Mouse (Mus musculus) central nervous system, embryonic 14 days (tissue): ENCODE data around the gene Foxg1. TPM values are rescaled to one million over a fixed set of nuclear protein-coding genes. Genes with fewer than 3 reads are reported as not detected.

Experiments used
- polyA plus RNA-seq: library from polyadenylated mRNA; depleted of rRNA; stranded (reverse); fragments of >200 nt; gene quantifications from 2 replicates; pipeline ENCODE4 v1.2.3, GENCODE M21; 2012; rRNA removed

The Foxg1 gene
- polyA plus RNA-seq: 106 and 189 TPM in 2 replicates

GRCm38 (mm10) chr12:49382565-49383520 is at the start of gene Foxg1:
Foxg1 (plus strand) TSS chr12:49382660.

GRCm38 (mm10) chr12:49384876-49385630 is 2.6 kb downstream of the Foxg1 start, which contains the start of gene Gm43517:
Gm43517 (plus strand) TSS chr12:49385174.

Other genes starting within 250 kb of the Foxg1 start
- 1.5 and 4.5 TPM in 2 replicates for gene Gm43517, start 2.5 kb downstream of the Foxg1 start, polyA plus RNA-seq